Mouse (Mus musculus) testis, postnatal 10 days (tissue): ENCODE data around the gene Sgta.
A peak's percentile ranks its signal among the peaks of the same experiment; 100 is the strongest.
"Not testable (repeated sequence)": the region's sequence is repeated elsewhere in the genome, so short reads cannot be mapped to it uniquely, and the experiment has no call there.

ENCODE experiments used
- DNase-seq: peaks from one replicate; pipeline ENCODE4 v3.0.0; 2021; ENCODE audit warnings: low spot score

Sgta gene

GRCm38 (mm10) chr10:81059603-81060543 lies at the start of gene Sgta:
Sgta (minus strand) TSS chr10:81060181.
- DNase-seq: peak; percentile 98

- peak; percentile 96 for DNase-seq
These were observed 46.2 kb upstream of the Sgta start for GRCm38 (mm10) chr10:81106113-81106721.

- DNase-seq: peak; percentile 98
These were observed 45.7 kb upstream of the Sgta start, which contains the start of gene Map2k2 for GRCm38 (mm10) chr10:81105565-81106112. Map2k2 (plus strand) TSS chr10:81105915.

- DNase-seq: no peak
These were observed 35.1 kb upstream of the Sgta start for GRCm38 (mm10) chr10:81094931-81095678.

- DNase-seq: peak; percentile 77
These were observed 32.7 kb upstream of the Sgta start for GRCm38 (mm10) chr10:81092465-81093250.

GRCm38 (mm10) chr10:81090621-81091020 lies 30.6 kb upstream of the Sgta start:
- no peak for DNase-seq

- no peak for DNase-seq
These were observed 29.2 kb upstream of the Sgta start for GRCm38 (mm10) chr10:81089216-81089615.

GRCm38 (mm10) chr10:81087021-81087420 lies 27.0 kb upstream of the Sgta start:
- DNase-seq: no peak

GRCm38 (mm10) chr10:81082168-81082960 lies 22.4 kb upstream of the Sgta start:
- DNase-seq: peak; percentile 82

GRCm38 (mm10) chr10:81080008-81080655 lies 20.2 kb upstream of the Sgta start:
- DNase-seq: no peak

- no peak for DNase-seq
These were observed 17.9 kb upstream of the Sgta start for GRCm38 (mm10) chr10:81077916-81078315.

- no peak for DNase-seq
These were observed 16.4 kb upstream of the Sgta start for GRCm38 (mm10) chr10:81076356-81076755.

GRCm38 (mm10) chr10:81075734-81076133 lies 15.8 kb upstream of the Sgta start:
- no peak for DNase-seq

- peak; percentile 65 for DNase-seq
These were observed 13.5 kb upstream of the Sgta start for GRCm38 (mm10) chr10:81073464-81073863.

- DNase-seq: no peak
These were observed 12.3 kb upstream of the Sgta start for GRCm38 (mm10) chr10:81072290-81072689.

- DNase-seq: peak; percentile 97
These were observed 9.9 kb upstream of the Sgta start, which contains the start of gene Thop1 for GRCm38 (mm10) chr10:81069836-81070235. Thop1 (plus strand) TSS chr10:81070035.

- no peak for DNase-seq
These were observed 8.7 kb upstream of the Sgta start for GRCm38 (mm10) chr10:81068706-81069105.

GRCm38 (mm10) chr10:81064519-81064918 lies 4.5 kb upstream of the Sgta start:
- not testable (repeated sequence) for DNase-seq

- DNase-seq: no peak
These were observed 2.7 kb upstream of the Sgta start for GRCm38 (mm10) chr10:81062710-81063109.

- no peak for DNase-seq
These were observed 1.1 kb downstream of the Sgta start for GRCm38 (mm10) chr10:81058896-81059295.
